Mouse (Mus musculus) CD4-positive, CD25-positive, alpha-beta regulatory T cell, adult 4 months (primary cell): ENCODE measurements at regions not wholly inside any gene's neighbourhood (a gene's known extent, or its start where the extent isn't known, plus 50 kb on each side); places are given as distances from the start of the nearest gene placed in this dataset.

Experiments
- ATAC-seq: one replicate; pipeline ENCODE4 v1.8.0; 2017

GRCm38 (mm10) chr6:61127238-61127637, 52.9 kb upstream of the Ccser1 start:
- ATAC-seq, result no peak

GRCm38 (mm10) chr6:61128211-61128610, 51.9 kb upstream of the Ccser1 start:
- no peak for ATAC-seq
